In genomic region chr11:84243562-84243961, GRCm38 (mm10) we compare ENCODE assay signal across 9 mouse cellular contexts.
DNase-seq lines count a peak whose midpoint lies in the region; TF ChIP-seq lines count a peak whose summit lies in the region.
"Had no signal": no experiment of that assay in that cellular context is flagged by ENCODE, and none has a peak within 500 bp of the region (broad histone marks: within the 10 kb centered on the region; RNA-seq: fewer than 3 reads in every experiment).

No protein-coding gene starts in this region.

- no peaks in the 10 kb centered on the region for H3K4me1 ChIP-seq in heart, adult 2 months (ENCODE audit: control insufficient read depth, insufficient read depth, low read length)
- H3K4me1 ChIP-seq in heart, embryonic 10.5 days: no peaks in the 10 kb centered on the region
- H3K4me1 ChIP-seq: embryonic facial prominence, embryonic 13.5 days had no signal

- no peaks in the 10 kb centered on the region for H3K79me2 ChIP-seq in heart, adult 2 months (replicated peaks; ENCODE audit: control insufficient read depth, insufficient read depth, low read length)

- TF ChIP-seq POLR2A in heart, adult 2 months (IDR thresholded peaks at IDR 0.05; ENCODE audit: insufficient read depth, low read depth, low read length): no peak

- H3K27ac ChIP-seq in heart, adult 2 months: no peak overlapping the region
- H3K27ac ChIP-seq in heart, embryonic 10.5 days: no peak overlapping the region
- H3K27ac ChIP-seq: embryonic facial prominence, embryonic 13.5 days had no signal

- no peaks in the 10 kb centered on the region for H3K36me3 ChIP-seq in heart, adult 2 months (ENCODE audit: control insufficient read depth, insufficient read depth, low read length)
- H3K36me3 ChIP-seq in heart, embryonic 10.5 days: peaks cover 19% of the 10 kb centered on the region

- TF ChIP-seq CTCF in heart, adult 2 months (IDR thresholded peaks at IDR 0.05): peak; percentile 83

- no peak for TF ChIP-seq EP300 in heart, adult 2 months (IDR thresholded peaks at IDR 0.05; ENCODE audit: insufficient read depth, low read depth, low read length)

- peak; percentile 30 to 53 for DNase-seq in heart, adult 2 months
- no peak for DNase-seq in heart, embryonic 10.5 days (ENCODE audit: low spot score)
- DNase-seq in B cell, adult 2 months: peak; percentile 57 to 65
- peak; percentile 43 for DNase-seq in adrenal gland, adult 2 months
- DNase-seq in embryo, embryonic 10.5 days (ENCODE audit: low spot score): peak; percentile 80
- DNase-seq in kidney, adult 8-10 months: peak; percentile 23 to 68
- peak; percentile 50 to 52 for DNase-seq in lung, adult 18-20 months
- DNase-seq in spleen, adult 18-20 months: peak; percentile 11 to 59

- no peak overlapping the region for H3K4me3 ChIP-seq in heart, adult 2 months
- H3K4me3 ChIP-seq in heart, embryonic 10.5 days: no peak overlapping the region
- H3K4me3 ChIP-seq: embryonic facial prominence, embryonic 13.5 days had no signal

- H3K27me3 ChIP-seq in heart, adult 2 months (ENCODE audit: control insufficient read depth, insufficient read depth, low read length): no peaks in the 10 kb centered on the region
- no peaks in the 10 kb centered on the region for H3K27me3 ChIP-seq in heart, embryonic 10.5 days (ENCODE audit: insufficient read depth, poor library complexity, severe bottlenecking)
- H3K27me3 ChIP-seq: embryonic facial prominence, embryonic 13.5 days had no signal

- intact Hi-C loops in heart, adult 2 months (cut with DNase I): loop anchor here (1.0 kb wide), 1 partner anchor 65 kb away; no protein-coding TSS in a partner anchor

- H3K9me3 ChIP-seq in heart, embryonic 10.5 days: no peaks in the 10 kb centered on the region
- H3K9me3 ChIP-seq: embryonic facial prominence, embryonic 13.5 days had no signal

- no peak overlapping the region for H3K9ac ChIP-seq in heart, adult 2 months (ENCODE audit: low read depth, low read length)
- H3K9ac ChIP-seq: embryonic facial prominence, embryonic 13.5 days had no signal
